Mouse (Mus musculus): ENCODE data around the gene Gal3st4. TPM values are rescaled to one million over a fixed set of nuclear protein-coding genes. Genes with fewer than 3 reads are reported as not detected.

The Gal3st4 gene
- total RNA-seq, 2 experiments from 2014 or later: 3.2 to 3.7 TPM

- H3K27ac ChIP-seq: no peak overlapping the region
- no peak for DNase-seq (ENCODE audit: low spot score in 2 of 2)
- H3K4me3 ChIP-seq: no peak overlapping the region
- TF ChIP-seq CTCF (conservative IDR thresholded peaks at IDR 0.05): no peak
Observed at GRCm38 (mm10) chr5:138258078-138258477, 14.6 kb downstream of the Gal3st4 start.

- TF ChIP-seq CTCF (conservative IDR thresholded peaks at IDR 0.05): no peak
- no peak for DNase-seq (ENCODE audit: low spot score in 2 of 2)
- Histone ChIP-seq H3K4me3 (no peak overlapping the region), H3K27ac (no peak overlapping the region)
Observed at GRCm38 (mm10) chr5:138257585-138257978, 15.1 kb downstream of the Gal3st4 start.

- H3K4me3 ChIP-seq: no peak overlapping the region
- no peak for DNase-seq (ENCODE audit: low spot score in 2 of 2)
- H3K27ac ChIP-seq: no peak overlapping the region
- no peak for TF ChIP-seq CTCF (conservative IDR thresholded peaks at IDR 0.05)
Observed at GRCm38 (mm10) chr5:138256966-138257584, 15.6 kb downstream of the Gal3st4 start.

- Histone ChIP-seq H3K4me3 (peak overlapping the region; percentile 95), H3K27ac (peak overlapping the region; percentile 93)
- no peak for TF ChIP-seq CTCF (conservative IDR thresholded peaks at IDR 0.05)
- DNase-seq (ENCODE audit: low spot score in 2 of 2): peak in 1 of 2 experiments; percentile 23
Observed at GRCm38 (mm10) chr5:138256094-138256467, 16.6 kb downstream of the Gal3st4 start.

- peak; percentile 22 for TF ChIP-seq CTCF (conservative IDR thresholded peaks at IDR 0.05)
- Histone ChIP-seq H3K4me3 (peak within 1 kb of the TSS; percentile 95), H3K27ac (peak within 1 kb of the TSS; percentile 93)
- peak; percentile 91 to 97 for DNase-seq (ENCODE audit: low spot score in 2 of 2)
Observed at GRCm38 (mm10) chr5:138255353-138256093, 17.1 kb downstream of the Gal3st4 start, which contains the start of gene Lamtor4. Gene Lamtor4 (plus strand): TSS chr5:138255482.

DNA sequence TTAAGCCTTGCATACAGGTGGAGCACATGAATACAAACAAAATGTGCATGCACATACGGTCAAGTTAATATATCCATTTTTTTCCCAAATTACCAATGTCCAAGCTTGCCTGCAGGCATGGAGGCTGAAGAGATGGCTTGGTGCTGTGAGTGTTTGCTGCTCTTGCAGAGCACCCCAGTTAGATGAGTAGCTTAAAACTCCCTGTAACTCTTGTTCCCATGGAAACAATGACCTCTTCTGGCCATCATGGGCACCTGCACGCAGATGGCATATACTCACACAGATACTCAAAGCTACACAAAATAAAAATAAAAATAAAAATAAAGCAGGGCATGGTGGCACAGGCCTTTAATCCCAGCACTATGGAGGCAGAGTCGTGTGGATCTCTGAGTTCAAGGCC, 19.6 kb downstream of the Gal3st4 start:
- no peak overlapping the region for H3K4me3 ChIP-seq
- no peak overlapping the region for H3K27ac ChIP-seq
- no peak; the same call in 1 of the 2 replicates for TF ChIP-seq CTCF (conservative IDR thresholded peaks at IDR 0.05)
- DNase-seq (ENCODE audit: low spot score in 2 of 2): no peak

DNA sequence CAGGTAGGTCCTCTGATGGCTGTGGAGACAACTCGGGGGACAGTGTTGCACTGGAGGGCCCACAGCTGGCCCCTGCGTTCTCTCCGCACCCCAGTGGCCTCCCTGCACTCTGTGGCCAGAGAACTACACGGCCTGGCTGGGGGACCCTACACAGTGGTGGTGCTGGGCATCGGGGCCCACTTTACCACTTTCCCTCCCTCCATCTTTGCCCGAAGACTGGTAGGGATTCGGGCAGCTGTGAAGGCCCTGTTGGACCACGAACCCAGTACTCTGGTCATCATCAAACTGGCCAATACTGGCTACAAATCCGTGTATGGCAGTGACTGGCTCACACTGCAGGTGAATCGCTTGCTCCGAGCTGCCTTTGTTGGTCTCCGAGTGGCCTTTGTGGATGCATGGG, 21.5 kb downstream of the Gal3st4 start:
- no peak for DNase-seq (ENCODE audit: low spot score in 2 of 2)
- Histone ChIP-seq H3K4me3 (no peak overlapping the region), H3K27ac (no peak overlapping the region)
- no peak for TF ChIP-seq CTCF (conservative IDR thresholded peaks at IDR 0.05)

- H3K27ac ChIP-seq: no peak overlapping the region
- TF ChIP-seq CTCF (conservative IDR thresholded peaks at IDR 0.05): no peak
Observed at GRCm38 (mm10) chr5:138241511-138241910, 31.1 kb downstream of the Gal3st4 start.

DNA sequence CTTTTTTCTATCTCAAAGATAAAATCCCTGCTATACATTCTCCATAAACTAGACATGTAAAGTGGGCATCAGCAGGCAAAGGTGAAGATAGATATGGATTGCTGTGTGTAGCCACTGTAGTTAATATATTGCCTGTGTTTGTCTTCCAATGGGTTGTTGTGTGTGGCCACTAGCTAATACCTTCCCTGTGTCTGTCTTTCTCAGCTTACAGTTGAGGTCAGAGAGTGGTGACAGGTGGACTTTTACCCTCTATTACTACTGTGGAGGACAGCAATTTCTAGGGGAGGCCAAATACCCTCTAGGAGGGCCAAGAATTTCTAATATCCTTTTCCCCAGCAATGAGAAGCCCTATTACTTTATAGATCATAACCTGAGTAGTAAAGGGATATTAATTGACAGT, 38.4 kb downstream of the Gal3st4 start:
- H3K27ac ChIP-seq: no peak overlapping the region
- H3K4me3 ChIP-seq: no peak overlapping the region
- DNase-seq (ENCODE audit: low spot score in 2 of 2): no peak
- no peak for TF ChIP-seq CTCF (conservative IDR thresholded peaks at IDR 0.05)

More at GRCm38 (mm10) chr5:138241511-138241910, 31.1 kb downstream of the Gal3st4 start:
- no peak overlapping the region for H3K4me3 ChIP-seq
- no peak for DNase-seq (ENCODE audit: low spot score in 2 of 2)

DNA sequence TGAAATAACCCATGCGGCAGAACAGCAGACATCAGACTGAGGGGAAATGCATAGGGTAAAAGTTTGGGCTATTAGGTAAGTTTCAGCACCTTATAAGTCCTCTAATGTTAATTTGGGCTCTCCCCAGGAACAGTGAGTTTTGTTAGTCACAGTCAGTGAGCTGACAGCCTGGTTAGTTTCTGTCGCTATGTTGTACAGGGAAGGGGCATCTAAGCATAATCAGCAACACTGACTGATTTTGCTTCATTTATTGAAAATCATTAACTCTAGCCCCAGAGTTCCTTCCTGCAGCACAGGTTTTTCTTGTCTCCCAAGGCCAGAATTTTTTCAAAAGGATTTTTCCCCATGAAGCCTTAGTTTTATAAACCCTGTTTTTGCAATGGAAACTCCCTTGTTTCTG, 38.9 kb downstream of the Gal3st4 start:
- no peak for TF ChIP-seq CTCF (conservative IDR thresholded peaks at IDR 0.05)
- Histone ChIP-seq H3K27ac (no peak overlapping the region), H3K4me3 (no peak overlapping the region)
- no peak for DNase-seq (ENCODE audit: low spot score in 2 of 2)

- TF ChIP-seq CTCF (conservative IDR thresholded peaks at IDR 0.05): no peak
- Histone ChIP-seq H3K4me3 (no peak overlapping the region), H3K27ac (no peak overlapping the region)
- DNase-seq (ENCODE audit: low spot score in 2 of 2): no peak
Observed at GRCm38 (mm10) chr5:138229511-138229910, 43.1 kb downstream of the Gal3st4 start.

DNA sequence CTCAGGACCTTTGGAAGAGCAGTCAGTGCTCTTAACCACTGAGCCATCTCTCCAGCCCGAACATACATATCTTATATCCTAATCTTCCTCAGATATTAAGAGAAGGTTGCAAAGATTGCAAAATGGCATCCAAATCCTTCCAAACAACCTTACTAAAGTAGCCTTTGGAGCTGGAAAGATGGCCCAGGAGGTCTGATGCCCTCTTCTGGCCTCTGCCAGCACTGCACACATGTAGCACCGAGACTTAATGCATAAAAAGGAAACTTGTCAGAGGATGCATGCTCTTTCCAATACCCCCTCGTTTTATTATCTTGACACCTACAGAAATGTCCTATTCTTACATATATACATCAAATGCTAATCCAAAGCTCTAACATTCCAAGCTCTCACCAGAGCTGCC, 44.6 kb downstream of the Gal3st4 start:
- peak; percentile 74 for TF ChIP-seq CTCF (conservative IDR thresholded peaks at IDR 0.05)
- Histone ChIP-seq H3K4me3 (no peak overlapping the region), H3K27ac (no peak overlapping the region)
- no peak for DNase-seq (ENCODE audit: low spot score in 2 of 2)

- TF ChIP-seq CTCF (conservative IDR thresholded peaks at IDR 0.05): no peak
- Histone ChIP-seq H3K4me3 (no peak overlapping the region), H3K27ac (no peak overlapping the region)
- no peak for DNase-seq (ENCODE audit: low spot score in 2 of 2)
Observed at GRCm38 (mm10) chr5:138227367-138227766, 45.3 kb downstream of the Gal3st4 start.

GRCm38 (mm10) chr5:138226491-138226890, 46.1 kb downstream of the Gal3st4 start:
- Histone ChIP-seq H3K4me3 (no peak overlapping the region), H3K27ac (no peak overlapping the region)
- no peak for TF ChIP-seq CTCF (conservative IDR thresholded peaks at IDR 0.05)
- DNase-seq (ENCODE audit: low spot score in 2 of 2): no peak
